Mouse (Mus musculus) lung, postnatal 36 days (tissue): ENCODE data around the gene Fut1.

Experiments
- DNase-seq: peaks from one replicate; pipeline ENCODE4 v3.0.0; 2022; ENCODE audit warnings: mixed read lengths

Gene Fut1

DNA sequence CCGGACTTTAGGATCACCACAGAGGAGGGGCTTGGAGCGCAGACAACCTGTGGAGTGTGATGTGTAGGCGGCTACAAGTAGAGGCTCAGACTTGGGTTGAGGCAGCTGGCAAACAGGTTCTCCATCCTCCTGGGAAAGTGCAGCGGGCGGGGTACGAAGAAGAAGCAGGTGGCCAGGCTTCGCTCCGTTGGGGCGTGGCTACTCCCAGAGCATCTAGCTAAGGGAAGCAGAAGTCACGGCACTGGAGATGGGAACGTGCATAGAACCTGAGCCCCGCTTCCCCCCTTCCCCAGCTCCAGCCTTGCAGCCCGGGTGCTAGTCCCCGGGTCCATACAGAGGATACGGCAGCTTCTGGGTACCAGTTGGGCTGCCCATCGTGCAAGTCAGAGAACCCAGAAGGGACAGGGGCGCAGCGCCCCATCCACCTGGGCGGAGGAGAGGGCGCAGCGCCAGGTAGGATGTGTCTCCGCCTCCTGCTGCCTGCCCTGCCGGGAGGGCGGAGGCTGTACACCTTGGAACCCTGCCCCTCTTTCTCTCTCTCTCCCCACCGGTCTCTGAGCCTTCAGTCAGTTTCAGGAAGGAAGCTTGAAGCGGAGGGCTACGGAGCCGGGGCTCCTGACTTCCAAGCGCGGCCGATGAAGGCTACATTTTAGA lies at the start of gene Fut1:
Fut1 (plus strand) TSS at position 248 of the 654 bp plus-strand sequence.
- peak; percentile 21 for DNase-seq

DNA sequence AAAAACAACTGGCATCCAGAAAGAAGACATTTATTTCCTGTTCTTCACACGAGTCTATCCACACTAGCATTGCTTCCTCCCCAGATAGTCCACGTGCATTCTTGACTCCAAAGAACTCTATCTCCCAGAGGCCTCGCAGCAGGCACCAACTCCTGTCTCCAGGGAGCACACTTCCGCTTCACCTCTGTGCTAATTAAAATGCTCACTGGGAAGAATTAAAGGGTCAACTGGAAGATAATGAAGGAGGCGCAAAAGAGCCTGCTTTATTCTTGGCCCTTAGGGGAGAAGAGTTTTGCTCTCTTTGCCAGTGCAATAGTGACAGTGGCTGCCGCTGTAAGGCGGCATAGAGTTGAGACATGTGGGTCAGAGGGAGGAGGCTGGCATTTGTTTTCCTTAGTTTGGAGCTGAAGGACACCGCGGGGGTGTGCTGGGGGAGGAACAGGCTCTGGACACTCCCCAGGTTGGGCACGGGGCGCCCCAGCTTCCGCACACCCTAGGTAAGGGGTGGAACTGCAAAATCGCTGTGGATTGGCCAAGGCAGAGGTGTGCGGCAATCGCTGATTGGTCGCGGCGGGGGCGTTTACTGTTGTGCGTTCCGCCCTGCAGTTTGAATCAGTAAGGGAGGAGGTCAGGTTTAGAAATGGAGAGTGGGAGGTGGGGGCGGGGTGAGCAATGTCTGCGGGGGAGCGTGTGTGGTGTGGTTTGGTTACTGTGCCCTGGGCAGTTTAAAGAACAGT lies 49.1 kb upstream of the Fut1 start:
- peak; percentile 98 for DNase-seq

DNA sequence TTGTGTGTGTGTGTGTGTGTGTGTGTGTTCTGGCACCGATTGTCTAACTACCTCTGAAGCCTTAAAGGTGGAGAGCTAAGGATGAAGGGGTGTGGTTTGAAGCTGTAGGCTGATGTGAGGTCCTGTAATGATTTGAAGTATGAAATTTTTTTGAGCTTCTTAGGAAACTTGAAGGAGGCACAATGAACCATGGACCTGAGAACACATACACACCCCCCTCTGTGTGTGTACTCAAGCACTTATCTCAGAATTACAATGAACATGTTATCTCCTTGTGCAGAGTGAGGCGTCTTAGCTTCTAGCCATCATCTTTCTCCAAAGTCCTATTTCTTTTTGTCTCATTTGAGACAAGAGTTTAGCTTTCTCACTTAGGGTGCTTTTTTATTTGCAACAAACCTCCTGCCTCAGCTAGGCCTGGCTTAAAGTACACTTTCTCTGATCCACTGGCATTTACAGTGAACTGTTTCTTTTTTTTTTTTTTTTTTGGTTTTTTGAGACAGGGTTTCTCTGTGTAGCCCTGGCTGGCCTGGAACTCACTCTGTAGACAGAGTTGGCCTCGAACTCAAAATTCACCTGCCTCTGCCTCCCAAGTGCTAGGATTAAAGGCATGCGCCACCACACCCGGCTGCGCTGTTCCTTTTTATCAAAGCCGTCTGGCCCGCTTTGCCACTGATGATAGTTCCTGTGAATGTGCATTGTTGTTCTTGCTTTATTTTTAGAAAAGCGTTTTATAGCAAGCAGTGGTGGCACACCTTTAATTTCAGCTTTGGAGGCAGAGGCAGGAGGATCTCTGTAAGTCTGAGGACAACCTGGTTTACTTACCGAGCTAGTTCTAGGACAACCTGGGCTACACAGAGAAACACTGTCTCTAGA lies 48.3 kb upstream of the Fut1 start:
- DNase-seq = peak; percentile 25

- DNase-seq = peak; percentile 92
Observed at GRCm38 (mm10) chr7:45570103-45570741, 46.9 kb upstream of the Fut1 start, which contains the start of gene Bcat2. Bcat2 (plus strand) TSS chr7:45570153.

DNA sequence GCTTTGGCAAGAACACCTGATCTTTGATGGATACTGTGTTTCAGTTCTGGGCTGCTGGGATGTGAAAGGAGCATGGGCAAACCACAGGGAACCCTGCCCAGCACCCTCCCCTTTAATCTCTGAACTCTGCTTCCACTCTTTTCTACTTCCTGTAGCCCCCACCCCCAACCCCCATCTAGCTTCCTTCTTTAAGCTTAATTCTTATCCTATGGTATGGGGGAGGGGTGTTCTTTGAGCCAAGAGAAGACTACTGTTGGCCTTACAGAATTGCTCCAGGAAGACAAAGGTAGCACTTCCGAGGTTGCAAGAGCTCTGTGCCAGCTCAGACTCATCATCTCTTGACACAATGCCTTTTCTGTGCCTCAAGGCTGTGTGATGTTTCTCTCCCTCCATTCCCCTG lies 45.1 kb upstream of the Fut1 start:
- no peak for DNase-seq

GRCm38 (mm10) chr7:45573954-45574353 lies 43.1 kb upstream of the Fut1 start:
- DNase-seq = no peak

DNA sequence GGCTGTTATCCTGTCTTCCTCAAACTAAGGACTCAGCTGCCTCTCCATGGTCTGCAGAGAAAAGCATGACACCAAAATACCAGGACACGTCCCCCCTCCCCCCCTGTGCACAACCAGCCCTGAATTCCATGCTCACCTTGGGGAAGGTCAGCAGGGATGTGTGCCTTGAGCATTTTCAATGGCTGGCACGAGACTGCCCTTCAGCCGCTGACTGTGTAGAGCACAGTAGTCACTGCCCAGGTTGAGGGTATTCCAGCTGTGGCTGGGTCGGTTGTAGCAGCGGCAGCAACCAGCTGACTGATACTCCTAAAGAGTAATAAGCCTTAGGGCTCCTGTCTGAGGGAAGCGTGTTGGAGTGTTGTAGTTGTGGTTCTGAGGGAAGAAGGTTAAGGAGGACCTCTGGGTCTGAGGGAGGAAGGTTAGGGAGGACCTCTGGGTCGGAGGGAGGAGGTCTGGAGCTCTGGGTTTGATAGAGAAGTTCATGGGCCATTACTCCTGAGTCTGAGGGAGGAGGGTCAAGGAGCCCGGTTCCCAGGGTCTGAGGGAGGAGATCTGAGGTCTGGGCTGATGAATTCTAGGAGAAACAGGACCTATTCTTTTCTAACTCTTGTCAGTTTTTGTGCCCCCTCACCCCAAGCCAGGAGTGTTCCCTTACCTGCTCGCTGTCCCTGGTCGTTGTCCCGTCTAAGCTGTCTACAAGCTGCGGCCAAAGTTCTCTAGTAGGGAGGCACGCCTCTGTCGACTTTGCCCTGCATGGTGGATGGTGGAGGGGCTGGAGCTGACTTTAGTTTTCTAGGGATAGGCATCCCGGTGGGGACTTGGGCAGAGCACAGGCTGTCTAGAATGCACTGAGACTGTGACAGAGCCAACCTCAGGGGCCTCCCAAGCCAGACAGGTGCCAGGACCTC lies 42.4 kb upstream of the Fut1 start:
- no peak for DNase-seq

GRCm38 (mm10) chr7:45585923-45586322 lies 31.2 kb upstream of the Fut1 start:
- no peak for DNase-seq

GRCm38 (mm10) chr7:45587631-45588592 lies 29.2 kb upstream of the Fut1 start:
- no peak for DNase-seq

DNA sequence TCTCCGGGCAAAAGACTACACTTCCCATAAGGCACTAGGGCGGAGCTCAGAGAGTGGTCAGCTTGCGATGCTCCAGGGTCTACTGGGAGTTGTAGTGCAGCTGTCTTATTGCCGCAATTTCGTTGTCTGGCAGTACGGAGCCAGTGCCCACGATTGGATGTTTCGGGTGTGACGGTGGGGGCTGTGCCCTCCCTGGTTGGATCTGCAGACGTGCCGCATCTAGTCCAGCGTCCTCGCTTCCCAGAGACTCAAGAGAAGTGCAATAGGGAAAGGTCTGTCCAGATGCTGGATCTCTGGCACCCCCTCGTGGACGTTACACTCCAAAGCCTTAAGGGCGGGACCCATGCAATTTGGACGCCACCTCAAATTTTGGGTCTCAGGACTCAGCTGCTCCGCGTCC lies 27.9 kb upstream of the Fut1 start:
- peak; percentile 98 for DNase-seq

GRCm38 (mm10) chr7:45589898-45590297 lies 27.2 kb upstream of the Fut1 start:
- DNase-seq = no peak

DNA sequence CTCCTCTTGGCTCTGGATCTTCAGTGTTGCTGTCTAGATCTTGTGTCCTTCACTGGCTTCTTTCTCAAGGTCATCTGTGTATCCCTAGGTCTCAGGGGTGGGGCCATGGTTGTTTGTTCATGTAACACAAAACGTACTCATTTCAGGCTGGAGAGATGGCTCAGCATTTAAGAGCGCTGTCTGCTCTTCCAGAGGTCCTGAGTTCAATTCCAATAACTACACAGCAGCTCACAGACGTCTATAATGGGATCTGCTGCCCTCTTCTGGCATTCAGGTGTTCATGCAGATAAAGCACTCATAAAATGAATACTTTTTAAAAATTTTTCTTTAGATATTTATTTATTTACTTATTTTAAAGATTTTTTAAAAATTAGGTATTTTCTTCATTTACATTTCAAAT lies 26.2 kb upstream of the Fut1 start:
- DNase-seq = peak; percentile 43

- no peak for DNase-seq
Observed at GRCm38 (mm10) chr7:45591880-45592279, 25.2 kb upstream of the Fut1 start.

DNA sequence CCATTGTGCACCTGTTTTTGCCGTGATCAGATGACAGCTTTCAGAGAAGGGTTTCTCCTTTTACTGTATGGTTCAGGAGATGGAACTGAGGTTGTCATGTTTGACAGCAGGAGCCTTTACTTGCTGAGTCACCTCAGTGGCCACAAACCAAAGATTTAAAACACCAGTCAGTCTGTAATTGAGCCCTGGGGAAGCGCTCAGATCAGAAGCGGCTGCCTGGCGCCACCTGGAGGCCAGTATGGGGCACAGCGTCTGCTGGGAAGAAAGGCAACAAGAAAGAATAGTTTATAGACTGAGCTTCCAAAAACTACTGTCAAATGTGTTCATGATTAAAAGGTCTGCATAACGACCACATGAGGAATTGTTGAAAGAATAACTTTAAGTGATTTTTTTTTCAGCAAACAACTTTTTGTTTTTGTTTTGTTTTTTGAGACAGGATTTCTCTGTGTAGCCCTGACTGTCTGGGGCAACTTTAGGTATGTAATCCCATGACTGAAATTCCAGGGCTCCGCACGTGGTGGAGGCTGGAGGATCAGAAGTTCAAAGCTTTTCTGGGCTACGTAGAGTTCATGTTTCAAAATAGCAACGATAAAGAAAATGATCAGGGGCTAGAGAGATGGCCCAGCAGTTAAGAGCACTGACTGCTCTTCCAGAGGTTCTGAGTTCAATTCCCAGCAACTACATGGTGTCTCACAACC lies 23.8 kb upstream of the Fut1 start:
- DNase-seq = peak; percentile 84

DNA sequence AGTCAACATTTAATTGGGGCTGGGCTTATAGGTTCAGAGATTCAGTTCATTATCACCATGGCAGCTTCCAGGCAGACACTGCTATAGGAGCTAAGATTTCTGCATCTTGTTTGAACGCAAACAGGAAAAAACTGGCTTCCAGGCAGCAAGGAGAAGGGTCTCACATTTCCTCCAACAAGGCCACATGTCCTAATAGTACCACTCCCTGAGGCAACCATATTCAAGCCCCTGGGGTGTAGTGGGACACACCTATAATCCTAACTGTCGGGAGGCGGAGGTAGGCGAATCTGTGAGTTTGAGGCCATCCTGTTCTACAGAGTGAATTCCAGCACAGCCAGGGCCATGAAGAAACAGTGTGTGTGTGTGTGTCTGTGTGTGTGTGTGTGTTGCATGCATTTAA lies 21.9 kb upstream of the Fut1 start:
- no peak for DNase-seq

- no peak for DNase-seq
Observed at GRCm38 (mm10) chr7:45596107-45596506, 21.0 kb upstream of the Fut1 start.

GRCm38 (mm10) chr7:45597013-45597412 lies 20.1 kb upstream of the Fut1 start:
- DNase-seq = no peak

DNA sequence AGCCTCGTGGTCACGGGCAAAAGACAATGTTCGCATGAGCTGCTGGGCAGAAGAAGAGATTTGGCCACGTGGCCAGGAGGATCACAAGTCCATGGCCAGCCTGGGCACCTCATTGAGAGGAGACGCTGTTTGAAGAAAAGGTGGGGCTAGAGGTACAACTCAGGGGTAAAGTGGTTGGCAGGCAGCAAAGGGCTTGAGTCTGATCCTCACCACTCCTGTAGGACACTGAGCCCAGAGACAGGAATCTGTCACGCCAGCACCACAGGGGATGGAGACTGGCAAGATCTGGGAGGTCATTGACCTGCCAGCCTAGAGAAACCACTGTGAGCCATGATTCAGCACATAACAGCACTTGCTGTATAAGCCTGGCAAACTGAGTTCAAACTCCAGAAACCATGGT lies 19.6 kb upstream of the Fut1 start:
- DNase-seq = no peak

DNA sequence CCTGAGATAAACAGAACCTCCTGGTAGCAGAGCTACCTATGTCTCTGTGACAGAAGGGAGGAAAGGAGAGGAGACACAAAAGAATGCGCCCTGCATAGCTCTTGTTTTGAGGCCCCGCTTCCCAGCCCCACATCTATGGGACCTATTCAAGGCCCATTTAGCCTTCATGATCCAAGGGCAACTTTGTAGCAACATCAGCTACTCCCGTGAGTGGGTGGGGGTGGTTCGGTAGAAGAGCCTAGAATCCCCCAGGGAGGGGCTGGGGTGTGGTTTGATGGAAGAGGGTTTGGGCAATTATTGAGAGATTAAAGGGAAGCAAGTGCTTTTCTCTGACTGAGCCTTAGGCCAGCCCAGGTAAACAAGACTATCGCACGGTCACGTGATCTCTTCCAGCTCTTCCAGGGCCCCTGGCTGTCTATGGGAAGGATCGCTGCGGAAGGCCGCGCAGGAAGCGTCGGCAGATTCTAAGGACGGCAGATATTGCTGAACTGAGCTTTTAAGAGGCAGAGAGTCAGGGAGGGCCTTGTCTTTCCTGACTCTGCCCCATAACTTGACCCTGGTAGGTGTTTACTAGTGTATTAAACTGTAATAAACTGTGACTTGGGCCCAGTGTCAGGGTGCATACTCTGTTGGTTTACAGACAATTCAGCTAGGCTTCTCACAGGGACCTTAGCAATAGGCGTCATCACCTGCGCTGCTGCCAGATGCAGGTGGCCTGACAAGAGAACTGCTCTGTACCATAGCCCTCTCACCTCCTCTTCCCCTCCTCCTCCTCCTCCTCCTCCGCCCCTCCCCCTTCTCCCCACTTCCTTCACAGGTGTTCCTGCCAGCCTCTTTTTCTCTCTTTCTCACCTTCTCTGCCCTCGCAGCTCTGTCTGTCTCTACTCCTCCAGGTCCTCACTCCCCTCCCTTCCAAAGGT lies 17.9 kb upstream of the Fut1 start:
- no peak for DNase-seq
